Mouse (Mus musculus) lung, embryonic 14.5 days (tissue): ENCODE data around the gene Hoxc4. TPM values are rescaled to one million over a fixed set of nuclear protein-coding genes. Genes with fewer than 3 reads are reported as not detected.

ENCODE experiments used
- ATAC-seq: fragments of 200-750 bp; cut with Nextera tagmentation; 2 replicates; pipeline ENCODE4 v1.8.0; 2017; ENCODE audit warnings: mild to moderate bottlenecking, moderate TSS enrichment, moderate library complexity; ENCODE audit not compliant: insufficient read depth
- DNase-seq: peaks from one replicate; pipeline ENCODE4 v3.0.0-alpha.2; 2015
- H3K27ac ChIP-seq: fragments of 300-500 bp; sonication (generic); 2 replicates; pipeline ENCODE4 v1.5.1; 2014; ENCODE audit warnings: low read depth, mild to moderate bottlenecking, moderate library complexity
- H3K27me3 ChIP-seq: fragments of 300-500 bp; sonication (generic); 2 replicates; pipeline ENCODE4 v1.6.1; 2014; ENCODE audit warnings: low read length, control low read depth; ENCODE audit not compliant: insufficient read depth
- H3K36me3 ChIP-seq: fragments of 300-500 bp; sonication (generic); 2 replicates; pipeline ENCODE4 v1.6.1; 2014; ENCODE audit warnings: control low read depth; ENCODE audit not compliant: insufficient read depth
- H3K4me1 ChIP-seq: fragments of 300-500 bp; sonication (generic); 2 replicates; pipeline ENCODE4 v1.6.1; 2014; ENCODE audit warnings: antibody characterized with exemption, control low read depth; ENCODE audit not compliant: insufficient read depth
- H3K4me2 ChIP-seq: fragments of 300-500 bp; sonication (generic); 2 replicates; pipeline ENCODE4 v1.6.1; 2014; ENCODE audit warnings: mild to moderate bottlenecking
- H3K4me3 ChIP-seq: fragments of 300-500 bp; sonication (generic); 2 replicates; pipeline ENCODE4 v1.5.1; 2014; ENCODE audit warnings: low read depth, low read length
- H3K9ac ChIP-seq: fragments of 300-500 bp; sonication (generic); 2 replicates; pipeline ENCODE4 v1.6.1; 2014
- H3K9me3 ChIP-seq: fragments of 300-500 bp; sonication (generic); 2 replicates; pipeline ENCODE4 v1.6.1; 2016; ENCODE audit warnings: low read depth, low read length, control low read depth
- CTCF ChIP-seq: IDR thresholded peaks from 2 replicates; pipeline ENCODE4 v1.5.1; 2016; ENCODE audit warnings: antibody characterized with exemption, low read depth
- WGBS: fragments of 180-500 bp; shearing (Covaris S2); extraction: QIAGEN DNeasy Blood & Tissue Kit; methylation state at CpG from one replicate; pipeline ENCODE4 v1.1.7; 2014; 5-methylcytosine and 5-hydroxymethylcytosine counted together
- polyA plus RNA-seq: library from polyadenylated mRNA; unstranded; fragments of >200 nt; fragmentation: Nextera tagmentation; extraction: Ambion mirVana; gene quantifications from 2 replicates; pipeline ENCODE4 v1.2.1, GENCODE M21; 2014

Hoxc4 gene
- polyA plus RNA-seq, 1 experiment from 2014 or later: 2.1 TPM

GRCm38 (mm10) chr15:103067701-103068100, 49.0 kb downstream of the Hoxc4 start:
- Histone ChIP-seq H3K4me2 (no peak overlapping the region), H3K9ac (no peak overlapping the region), H3K36me3 (no peaks in the 10 kb centered on the region), H3K9me3 (no peaks in the 10 kb centered on the region), H3K4me1 (no peaks in the 10 kb centered on the region), H3K27ac (no peak overlapping the region), H3K27me3 (peaks cover 38% of the 10 kb centered on the region), H3K4me3 (no peak overlapping the region)
- ATAC-seq (no peak), DNase-seq (no peak)
- TF ChIP-seq CTCF: no peak
- WGBS: 37% methylated on average over 4 of the region's 4 CpGs

- Histone ChIP-seq H3K4me3 (peak overlapping the region; percentile 19), H3K27ac (no peak overlapping the region), H3K27me3 (peaks cover 32% of the 10 kb centered on the region), H3K9ac (peak overlapping the region; percentile 36), H3K9me3 (no peaks in the 10 kb centered on the region), H3K4me1 (no peaks in the 10 kb centered on the region), H3K36me3 (no peaks in the 10 kb centered on the region), H3K4me2 (peak overlapping the region; percentile 59)
- no peak for TF ChIP-seq CTCF
- under 1% methylated on average over 17 of the region's 18 CpGs for WGBS
- peak; percentile 74 for ATAC-seq
- DNase-seq: peak; percentile 56
These were observed 50.4 kb downstream of the Hoxc4 start for GRCm38 (mm10) chr15:103069173-103069572.

GRCm38 (mm10) chr15:103071266-103071665, 52.5 kb downstream of the Hoxc4 start:
- H3K9ac ChIP-seq: no peak overlapping the region
- no peaks in the 10 kb centered on the region for H3K36me3 ChIP-seq
- TF ChIP-seq CTCF: no peak
- no peak overlapping the region for H3K27ac ChIP-seq
- H3K4me1 ChIP-seq: no peaks in the 10 kb centered on the region
- H3K27me3 ChIP-seq: peaks cover 32% of the 10 kb centered on the region
- H3K9me3 ChIP-seq: no peaks in the 10 kb centered on the region
- no peak for DNase-seq
- no peak overlapping the region for H3K4me2 ChIP-seq
- no peak for ATAC-seq
- 37% methylated on average over 5 of the region's 5 CpGs for WGBS
- H3K4me3 ChIP-seq: no peak overlapping the region

- ATAC-seq (peak; percentile 87), DNase-seq (peak; percentile 65)
- WGBS: 7% methylated on average over 11 of the region's 11 CpGs
- Histone ChIP-seq H3K4me2 (no peak overlapping the region), H3K36me3 (no peaks in the 10 kb centered on the region), H3K9ac (no peak overlapping the region), H3K27me3 (peaks cover 25% of the 10 kb centered on the region), H3K27ac (no peak overlapping the region), H3K4me3 (no peak overlapping the region), H3K4me1 (no peaks in the 10 kb centered on the region), H3K9me3 (no peaks in the 10 kb centered on the region)
- TF ChIP-seq CTCF: no peak
These were observed 56.1 kb downstream of the Hoxc4 start for GRCm38 (mm10) chr15:103074663-103075415.

- H3K4me2 ChIP-seq: no peak overlapping the region
- ATAC-seq (no peak), DNase-seq (no peak)
- no peak for TF ChIP-seq CTCF
- WGBS: 79% methylated on average over 2 of the region's 2 CpGs
- H3K36me3 ChIP-seq: no peaks in the 10 kb centered on the region
- H3K27ac ChIP-seq: no peak overlapping the region
- H3K9ac ChIP-seq: no peak overlapping the region
- H3K4me3 ChIP-seq: no peak overlapping the region
- H3K9me3 ChIP-seq: no peaks in the 10 kb centered on the region
- no peaks in the 10 kb centered on the region for H3K4me1 ChIP-seq
- peaks cover 21% of the 10 kb centered on the region for H3K27me3 ChIP-seq
These were observed 58.9 kb downstream of the Hoxc4 start for GRCm38 (mm10) chr15:103077673-103078072.

GRCm38 (mm10) chr15:103082622-103083021, 63.9 kb downstream of the Hoxc4 start:
- H3K4me2 ChIP-seq: no peak overlapping the region
- 17% methylated on average over 4 of the region's 4 CpGs for WGBS
- H3K36me3 ChIP-seq: no peaks in the 10 kb centered on the region
- no peak overlapping the region for H3K27ac ChIP-seq
- ATAC-seq (no peak), DNase-seq (no peak)
- H3K9ac ChIP-seq: no peak overlapping the region
- H3K9me3 ChIP-seq: no peaks in the 10 kb centered on the region
- no peak for TF ChIP-seq CTCF
- no peak overlapping the region for H3K4me3 ChIP-seq
- peaks cover 56% of the 10 kb centered on the region for H3K27me3 ChIP-seq
- H3K4me1 ChIP-seq: 0 out of 2 replicates have a peak, but pooled peaks cover 4% of the 10 kb centered on the region

GRCm38 (mm10) chr15:103083598-103083997, 64.9 kb downstream of the Hoxc4 start:
- Histone ChIP-seq H3K4me3 (no peak overlapping the region), H3K36me3 (no peaks in the 10 kb centered on the region), H3K4me1 (0 out of 2 replicates have a peak, but pooled peaks cover 4% of the 10 kb centered on the region), H3K9me3 (no peaks in the 10 kb centered on the region), H3K4me2 (no peak overlapping the region), H3K27me3 (peaks cover 63% of the 10 kb centered on the region), H3K27ac (no peak overlapping the region), H3K9ac (no peak overlapping the region)
- ATAC-seq (no peak), DNase-seq (no peak)
- 56% methylated on average over 1 of the region's 1 CpGs for WGBS
- no peak for TF ChIP-seq CTCF
